Mouse (Mus musculus) liver, embryonic 11.5 days (tissue): ENCODE measurements around the gene Dis3l2. TPM values are rescaled to one million over a fixed set of nuclear protein-coding genes. Genes with fewer than 3 reads are reported as not detected.
A peak's percentile ranks its signal among the peaks of the same experiment; 100 is the strongest.

Experiments
- ATAC-seq: fragments of 200-750 bp; cut with Nextera tagmentation; replicated peaks from 2 replicates; pipeline ENCODE4 v1.8.0; 2017; ENCODE audit warnings: moderate number of reproducible peaks, mild to moderate bottlenecking, moderate TSS enrichment, moderate library complexity; ENCODE audit not compliant: low FRiP score
- DNase-seq: peaks from one replicate; pipeline ENCODE4 v3.0.0-alpha.2; 2017; ENCODE audit warnings: low spot score
- H3K27ac ChIP-seq: fragments of 300-500 bp; sonication (generic); 2 replicates; pipeline ENCODE4 v1.5.1; 2014; ENCODE audit warnings: mild to moderate bottlenecking, low read depth, low read length, control low read depth
- H3K27me3 ChIP-seq: fragments of 300-500 bp; sonication (generic); replicated peaks from 2 replicates; pipeline ENCODE4 v1.6.1; 2014; ENCODE audit warnings: low read length, mixed read lengths; ENCODE audit not compliant: control insufficient read depth, insufficient read depth
- H3K36me3 ChIP-seq: fragments of 300-500 bp; sonication (generic); 2 replicates; pipeline ENCODE4 v1.6.1; 2014; ENCODE audit warnings: mild to moderate bottlenecking, low read length, moderate library complexity, mixed read lengths; ENCODE audit not compliant: control insufficient read depth, insufficient read depth
- H3K4me1 ChIP-seq: fragments of 300-500 bp; sonication (generic); replicated peaks from 2 replicates; pipeline ENCODE4 v1.6.1; 2014; ENCODE audit warnings: low read length, mixed read lengths; ENCODE audit not compliant: control insufficient read depth, insufficient read depth
- H3K4me2 ChIP-seq: fragments of 300-500 bp; sonication (generic); 2 replicates; pipeline ENCODE4 v1.6.1; 2014; ENCODE audit warnings: mild to moderate bottlenecking, control low read depth, moderate library complexity
- H3K4me3 ChIP-seq: fragments of 300-500 bp; sonication (generic); 2 replicates; pipeline ENCODE4 v1.5.1; 2014; ENCODE audit warnings: low read depth, low read length, control low read depth
- H3K9ac ChIP-seq: fragments of 300-500 bp; sonication (generic); 2 replicates; pipeline ENCODE4 v1.6.1; 2014; ENCODE audit warnings: low read depth, low read length, control low read depth
- H3K9me3 ChIP-seq: fragments of 300-500 bp; sonication (generic); 2 replicates; pipeline ENCODE4 v1.6.1; 2016; ENCODE audit warnings: low read length, inconsistent platforms, mixed read lengths; ENCODE audit not compliant: control insufficient read depth
- WGBS: fragments of 180-500 bp; shearing (Covaris S2); extraction: QIAGEN DNeasy Blood & Tissue Kit; methylation state at CpG from one replicate; pipeline ENCODE4 v1.1.7; 2014; 5-methylcytosine and 5-hydroxymethylcytosine counted together
- polyA plus RNA-seq: library from polyadenylated mRNA; unstranded; fragments of >200 nt; fragmentation: Nextera tagmentation; extraction: Ambion mirVana; gene quantifications from 2 replicates; pipeline ENCODE4 v1.2.1, GENCODE M21; 2014

Dis3l2 gene
- polyA plus RNA-seq, 1 experiment from 2014 or later, result 20.2 TPM

DNA sequence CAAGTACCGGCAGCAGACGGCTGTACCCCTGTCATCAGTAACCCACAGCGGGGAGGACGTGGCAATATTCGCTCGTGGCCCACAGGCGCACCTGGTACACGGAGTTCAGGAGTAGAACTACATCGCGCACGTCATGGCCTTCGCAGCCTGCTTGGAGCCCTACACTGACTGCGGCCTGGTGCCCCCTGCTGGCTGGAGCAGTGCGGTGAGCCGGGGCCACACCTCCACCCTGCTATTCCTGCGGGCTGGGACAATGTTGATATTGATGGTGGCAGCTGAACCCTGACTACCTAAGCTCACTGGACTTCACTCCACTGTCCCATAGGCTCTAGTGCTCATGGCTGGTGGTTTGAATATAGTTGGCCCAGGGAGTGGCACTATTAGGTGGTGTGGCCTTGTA is 367.1 kb downstream of the Dis3l2 start:
- no peak overlapping the region for H3K4me3 ChIP-seq
- H3K4me1 ChIP-seq, result no peaks in the 10 kb centered on the region
- H3K36me3 ChIP-seq, result no peaks in the 10 kb centered on the region
- DNase-seq (peak; percentile 50), ATAC-seq (peak; percentile 61)
- H3K9me3 ChIP-seq, result no peaks in the 10 kb centered on the region
- WGBS, result 42% methylated on average over 16 of the region's 16 CpGs
- no peak overlapping the region for H3K4me2 ChIP-seq
- no peak overlapping the region for H3K9ac ChIP-seq
- no peak overlapping the region for H3K27ac ChIP-seq
- no peaks in the 10 kb centered on the region for H3K27me3 ChIP-seq

DNA sequence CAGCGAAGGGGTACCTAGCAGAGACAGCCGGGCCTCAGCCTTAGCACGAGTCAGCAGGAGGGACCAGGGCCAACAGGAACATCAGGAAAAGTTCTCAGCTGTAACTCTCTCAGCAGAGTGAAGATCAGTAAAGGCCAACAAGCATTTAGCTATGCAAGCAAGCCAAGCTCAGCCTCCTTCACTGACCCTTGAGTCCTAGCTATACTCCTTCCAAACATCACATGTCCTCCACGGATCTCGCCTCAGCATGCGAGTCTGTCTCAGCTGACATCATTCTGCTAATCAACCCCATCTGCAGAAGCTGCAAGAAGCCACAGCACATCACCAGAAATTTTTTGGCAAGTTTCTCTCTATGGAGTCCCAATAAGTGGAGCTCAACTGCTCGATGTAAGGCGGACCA is 370.2 kb downstream of the Dis3l2 start:
- Histone ChIP-seq H3K27ac (no peak overlapping the region), H3K9me3 (no peaks in the 10 kb centered on the region), H3K9ac (no peak overlapping the region), H3K4me3 (no peak overlapping the region), H3K27me3 (no peaks in the 10 kb centered on the region), H3K4me1 (no peaks in the 10 kb centered on the region), H3K36me3 (no peaks in the 10 kb centered on the region), H3K4me2 (no peak overlapping the region)
- no peak for ATAC-seq
- WGBS, result 77% methylated on average over 8 of the region's 8 CpGs
- DNase-seq, result no peak

- Histone ChIP-seq H3K4me2 (no peak overlapping the region), H3K27me3 (no peaks in the 10 kb centered on the region; the same call in 1 of the 2 replicates), H3K27ac (no peak overlapping the region), H3K4me3 (no peak overlapping the region), H3K36me3 (no peaks in the 10 kb centered on the region), H3K9ac (no peak overlapping the region), H3K4me1 (no peaks in the 10 kb centered on the region), H3K9me3 (no peaks in the 10 kb centered on the region)
- WGBS, result 61% methylated on average over 4 of the region's 4 CpGs
- ATAC-seq (no peak), DNase-seq (no peak)
Observed at GRCm38 (mm10) chr1:87086196-87086595, 382.6 kb downstream of the Dis3l2 start.

- no peaks in the 10 kb centered on the region for H3K9me3 ChIP-seq
- H3K4me2 ChIP-seq, result no peak overlapping the region
- WGBS, result 66% methylated on average over 17 of the region's 17 CpGs
- no peaks in the 10 kb centered on the region for H3K36me3 ChIP-seq
- H3K4me1 ChIP-seq, result no peaks in the 10 kb centered on the region
- DNase-seq (no peak), ATAC-seq (no peak)
- H3K27me3 ChIP-seq, result no peaks in the 10 kb centered on the region; the same call in 1 of the 2 replicates
- no peak overlapping the region for H3K4me3 ChIP-seq
- H3K27ac ChIP-seq, result no peak overlapping the region
- no peak overlapping the region for H3K9ac ChIP-seq
Observed at GRCm38 (mm10) chr1:87086964-87087363, 383.4 kb downstream of the Dis3l2 start.

DNA sequence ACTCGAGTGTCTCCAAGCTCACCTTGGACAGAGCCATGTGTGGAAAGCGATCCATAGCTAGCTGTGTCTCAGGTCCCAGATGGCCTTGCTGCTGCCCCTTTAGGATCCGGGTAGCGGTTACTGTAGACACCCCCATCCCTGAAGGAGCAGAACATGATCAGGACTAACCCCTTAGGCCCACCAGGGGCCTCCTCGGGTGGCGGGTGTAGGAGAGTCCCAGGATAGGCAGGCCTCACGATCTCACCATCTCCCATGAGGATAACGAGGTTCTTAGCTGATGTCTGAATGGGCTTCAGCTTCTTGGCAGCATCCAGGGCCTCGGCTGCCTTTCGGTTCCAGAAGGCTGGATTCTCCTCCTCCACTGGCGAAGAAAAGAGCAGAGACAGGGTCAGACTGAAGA is 385.6 kb downstream of the Dis3l2 start:
- H3K27ac ChIP-seq, result no peak overlapping the region
- H3K9me3 ChIP-seq, result no peaks in the 10 kb centered on the region
- ATAC-seq, result no peak
- no peak overlapping the region for H3K4me2 ChIP-seq
- no peaks in the 10 kb centered on the region; the same call in 1 of the 2 replicates for H3K27me3 ChIP-seq
- no peak overlapping the region for H3K4me3 ChIP-seq
- 80% methylated on average over 11 of the region's 11 CpGs for WGBS
- no peaks in the 10 kb centered on the region for H3K36me3 ChIP-seq
- no peaks in the 10 kb centered on the region for H3K4me1 ChIP-seq
- DNase-seq, result no peak
- no peak overlapping the region for H3K9ac ChIP-seq

DNA sequence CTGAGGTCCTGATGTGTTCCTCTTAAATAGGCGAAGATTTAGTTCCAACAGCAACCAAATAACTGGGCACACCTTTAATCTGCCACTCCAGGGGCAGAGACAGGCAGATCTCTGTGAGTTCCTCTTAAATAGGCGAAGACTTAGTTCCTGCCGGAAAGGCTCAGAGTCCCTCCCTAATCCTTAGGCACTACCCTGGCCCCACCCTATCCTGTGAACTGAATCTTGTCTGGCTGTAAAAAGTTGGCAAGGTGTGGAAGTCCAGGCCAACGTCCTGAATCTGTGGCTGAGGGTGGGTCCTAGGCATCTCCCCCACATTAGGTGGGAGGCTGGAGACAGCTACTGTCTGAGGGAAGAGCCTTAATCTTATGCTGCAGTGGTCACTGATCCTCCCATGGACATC is 386.2 kb downstream of the Dis3l2 start, which contains the start of gene Alppl2:
Alppl2 (minus strand) TSS at position 101 of the 400 bp plus-strand sequence.
- Histone ChIP-seq H3K27ac (no peak within 1 kb of the TSS), H3K9me3 (no peaks in the 10 kb centered on the region), H3K4me2 (no peak within 1 kb of the TSS), H3K9ac (no peak within 1 kb of the TSS), H3K4me1 (no peaks in the 10 kb centered on the region), H3K27me3 (no peaks in the 10 kb centered on the region; the same call in 1 of the 2 replicates), H3K36me3 (no peaks in the 10 kb centered on the region), H3K4me3 (no peak within 1 kb of the TSS)
- WGBS, result 67% methylated on average over 4 of the region's 4 CpGs
- no peak for DNase-seq
- no peak for ATAC-seq

- 78% methylated on average over 8 of the region's 8 CpGs for WGBS
- Histone ChIP-seq H3K4me1 (no peaks in the 10 kb centered on the region), H3K27me3 (0 out of 2 replicates have a peak, but pooled peaks cover 2% of the 10 kb centered on the region), H3K4me3 (no peak overlapping the region), H3K4me2 (no peak overlapping the region), H3K9me3 (no peaks in the 10 kb centered on the region), H3K9ac (no peak overlapping the region), H3K27ac (no peak overlapping the region), H3K36me3 (no peaks in the 10 kb centered on the region)
- DNase-seq (no peak), ATAC-seq (no peak)
Observed at GRCm38 (mm10) chr1:87095642-87096041, 392.0 kb downstream of the Dis3l2 start.

GRCm38 (mm10) chr1:87098358-87098975 is 394.9 kb downstream of the Dis3l2 start:
- H3K9me3 ChIP-seq, result no peaks in the 10 kb centered on the region
- peak overlapping the region; percentile 27; the same call in 1 of the 2 replicates for H3K4me2 ChIP-seq
- no peak overlapping the region for H3K9ac ChIP-seq
- H3K27me3 ChIP-seq, result 0 out of 2 replicates have a peak, but pooled peaks cover 2% of the 10 kb centered on the region
- H3K4me3 ChIP-seq, result no peak overlapping the region
- no peak overlapping the region for H3K27ac ChIP-seq
- DNase-seq (peak; percentile 58), ATAC-seq (peak; percentile 72; the same call in 1 of the 2 replicates)
- 14% methylated on average over 30 of the region's 30 CpGs for WGBS
- no peaks in the 10 kb centered on the region for H3K36me3 ChIP-seq
- no peaks in the 10 kb centered on the region for H3K4me1 ChIP-seq
